Mouse (Mus musculus): Measurements from ENCODE around the gene Mkln1.

DNA sequence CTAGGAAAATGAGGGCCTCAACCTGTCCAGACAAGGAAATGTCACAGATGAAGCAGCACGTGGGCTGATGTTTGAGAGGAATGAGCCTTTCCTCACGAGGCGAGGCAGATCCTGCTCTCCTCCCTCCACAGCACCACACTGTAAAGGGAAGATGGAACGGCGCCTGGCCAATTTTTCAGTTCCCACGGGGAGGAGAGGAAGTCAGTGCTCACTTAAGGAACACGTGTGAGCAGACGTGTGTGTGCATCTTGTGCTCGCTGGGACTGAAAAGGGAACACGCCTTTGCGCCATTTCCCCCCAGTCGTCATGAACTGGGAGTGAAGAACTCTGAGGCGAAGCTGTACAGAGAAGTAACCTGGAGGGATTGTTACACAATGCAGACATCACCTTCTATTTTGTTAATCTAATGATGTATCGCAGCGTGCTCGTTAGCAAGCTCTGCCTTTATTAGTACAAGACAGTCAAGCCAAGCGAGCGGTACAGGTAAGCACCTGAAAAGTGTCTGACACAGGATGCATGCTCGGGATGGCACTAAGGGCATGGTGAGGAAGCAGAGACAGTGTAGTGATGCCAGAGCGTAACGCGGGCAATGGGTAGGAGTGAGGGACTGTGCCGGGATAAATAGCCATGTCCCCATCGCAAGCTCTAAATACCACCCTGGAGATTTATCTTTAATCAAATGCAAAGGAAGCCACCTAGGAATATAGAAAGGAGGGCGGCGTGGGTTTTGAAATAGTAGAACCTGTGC, 41.9 kb upstream of the Mkln1 start:
- TF ChIP-seq CTCF (IDR thresholded peaks at IDR 0.05) (no peak), EP300 (IDR thresholded peaks at IDR 0.05) (no peak)
